Mouse (Mus musculus) liver, embryonic 13.5 days (tissue): ENCODE measurements around the gene Armh4. TPM values are rescaled to one million over a fixed set of nuclear protein-coding genes. Genes with fewer than 3 reads are reported as not detected.

Source experiments
- polyA plus RNA-seq: library from polyadenylated mRNA; unstranded; fragments of >200 nt; fragmentation: Nextera tagmentation; extraction: Ambion mirVana; gene quantifications from 2 replicates; pipeline ENCODE4 v1.2.1, GENCODE M21; 2015

The Armh4 gene
- polyA plus RNA-seq, 1 experiment from 2014 or later = 1.1 TPM

Other genes with a start within 250 kb of the Armh4 start
- not detected in 2 replicates for gene Olfr722, start 118.6 kb upstream of the Armh4 start, polyA plus RNA-seq
- gene Olfr723, start 148.4 kb upstream of the Armh4 start, polyA plus RNA-seq = not detected in 2 replicates
- gene Olfr724, start 179.9 kb upstream of the Armh4 start, polyA plus RNA-seq = not detected in 2 replicates